Mouse (Mus musculus): ENCODE data around the gene Exph5. TPM values are rescaled to one million over a fixed set of nuclear protein-coding genes. Genes with fewer than 3 reads are reported as not detected.

The Exph5 gene
- total RNA-seq, 2 experiments from 2014 or later, result not detected

DNA sequence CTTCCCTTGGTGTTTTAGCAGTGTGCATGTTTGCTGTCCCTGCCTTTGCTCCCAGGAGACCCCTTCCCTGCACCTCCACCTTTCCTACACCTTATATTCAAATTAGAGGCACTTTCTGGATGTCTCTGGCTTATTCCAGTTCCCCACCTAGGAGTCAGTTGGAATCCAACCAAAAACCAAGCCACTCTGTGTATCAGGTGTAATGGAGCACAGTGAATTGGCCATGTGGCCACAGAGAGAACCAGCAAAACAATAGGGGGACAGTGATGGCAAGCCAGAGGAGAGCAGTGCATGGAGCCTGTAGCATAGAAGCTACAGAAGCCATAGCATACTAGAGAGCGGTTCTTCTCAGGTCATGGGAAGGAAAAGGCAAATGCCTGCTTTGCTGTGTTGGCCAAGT, 11.5 kb downstream of the Exph5 start:
- no peak for ATAC-seq (replicated peaks; ENCODE audit: low FRiP score, poor library complexity, severe bottlenecking)

DNA sequence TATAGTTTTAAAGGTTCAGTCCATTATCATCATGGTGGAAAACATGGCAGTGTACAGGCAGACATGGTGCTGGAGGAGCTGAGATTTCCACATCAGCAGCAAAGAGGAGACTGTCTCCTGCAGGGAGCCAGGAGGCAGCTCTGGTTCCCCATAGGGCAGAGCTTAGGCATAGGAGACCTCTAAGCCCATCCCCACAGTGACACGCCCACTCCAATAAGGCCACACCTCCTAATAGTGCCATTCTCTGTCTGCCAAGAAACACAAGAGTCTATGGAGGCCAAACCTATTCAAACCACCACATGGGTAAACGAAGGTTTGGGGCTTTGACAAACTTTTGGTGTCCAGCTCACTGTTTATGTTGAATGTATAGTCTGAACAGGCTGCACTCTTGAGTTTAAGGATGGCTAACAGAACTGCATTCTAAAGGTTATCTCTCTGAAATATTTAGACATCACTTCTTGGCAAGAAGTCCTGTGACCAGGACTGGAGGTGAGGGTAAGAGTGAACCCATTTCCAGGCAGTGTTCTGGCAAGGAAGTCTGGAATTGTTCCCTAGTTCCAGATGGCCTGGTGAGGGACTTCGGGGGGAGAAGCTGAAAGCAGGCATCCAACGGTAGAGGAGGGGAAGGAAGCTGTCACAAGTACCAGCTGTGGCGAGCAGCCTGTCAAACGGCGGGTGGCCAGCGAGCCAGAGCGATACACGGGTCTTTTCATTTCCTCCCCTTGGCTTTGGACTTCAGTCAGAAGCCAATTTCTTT, 19.6 kb downstream of the Exph5 start:
- ATAC-seq (replicated peaks; ENCODE audit: low FRiP score, poor library complexity, severe bottlenecking), result no peak

DNA sequence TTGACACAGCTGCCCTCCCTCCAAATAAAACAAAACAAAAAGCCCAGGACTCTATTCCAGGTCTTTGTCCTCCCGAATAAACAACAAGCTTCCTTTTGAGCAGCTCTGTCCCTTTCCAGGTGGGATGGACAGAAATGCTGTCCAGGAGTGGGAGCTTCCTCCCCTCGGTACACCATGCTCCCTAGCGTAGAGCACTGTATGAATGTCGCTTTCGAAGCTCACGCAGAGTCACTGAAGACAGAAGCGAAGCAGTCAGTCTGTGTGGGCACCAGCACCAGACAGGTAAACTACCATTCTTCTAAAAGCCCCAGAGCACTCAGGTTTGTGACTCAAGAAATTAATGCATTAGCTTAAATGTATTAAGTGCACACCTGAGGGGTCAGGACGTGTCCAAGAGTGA, 20.2 kb downstream of the Exph5 start:
- no peak for ATAC-seq (replicated peaks; ENCODE audit: low FRiP score, poor library complexity, severe bottlenecking)

DNA sequence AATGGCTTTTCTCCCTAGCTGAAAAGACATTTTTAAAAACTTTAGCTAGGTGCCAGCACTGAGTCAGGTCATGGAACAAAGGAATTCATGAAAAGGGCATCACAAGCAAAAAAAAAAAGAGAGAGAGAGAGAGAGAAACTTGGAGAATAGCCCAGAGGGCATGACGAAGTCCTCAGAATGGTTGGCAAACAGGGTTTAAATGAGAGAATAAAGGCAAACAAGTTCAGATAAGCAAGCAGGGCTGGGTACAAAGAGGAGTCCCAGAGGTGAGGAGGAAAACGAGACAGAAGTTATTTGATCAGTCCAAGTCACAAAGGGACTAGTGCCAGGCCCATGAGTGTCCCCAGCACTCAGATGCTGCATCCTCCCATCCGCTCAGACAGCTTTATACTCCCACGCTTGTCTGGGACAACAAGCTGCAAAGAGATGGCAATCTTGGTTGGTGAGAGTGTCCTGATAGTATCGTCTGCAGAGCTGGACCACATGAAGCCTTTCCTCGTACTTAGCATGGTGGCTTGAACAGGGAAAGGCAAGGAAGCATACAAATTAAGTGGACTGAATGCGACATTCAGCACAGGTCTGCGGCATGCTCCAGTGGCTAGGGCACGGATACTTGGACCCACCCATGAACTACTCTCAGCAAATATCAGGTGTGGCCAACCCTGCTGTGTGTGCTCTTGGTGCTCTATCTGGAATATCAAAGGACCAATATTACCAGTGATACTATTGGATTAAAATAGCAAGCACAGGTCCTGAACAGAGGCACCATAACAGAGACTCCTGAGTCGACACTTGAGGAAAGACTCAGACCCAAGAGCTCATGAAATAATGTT, 22.2 kb downstream of the Exph5 start:
- ATAC-seq (replicated peaks; ENCODE audit: low FRiP score, poor library complexity, severe bottlenecking), result no peak

DNA sequence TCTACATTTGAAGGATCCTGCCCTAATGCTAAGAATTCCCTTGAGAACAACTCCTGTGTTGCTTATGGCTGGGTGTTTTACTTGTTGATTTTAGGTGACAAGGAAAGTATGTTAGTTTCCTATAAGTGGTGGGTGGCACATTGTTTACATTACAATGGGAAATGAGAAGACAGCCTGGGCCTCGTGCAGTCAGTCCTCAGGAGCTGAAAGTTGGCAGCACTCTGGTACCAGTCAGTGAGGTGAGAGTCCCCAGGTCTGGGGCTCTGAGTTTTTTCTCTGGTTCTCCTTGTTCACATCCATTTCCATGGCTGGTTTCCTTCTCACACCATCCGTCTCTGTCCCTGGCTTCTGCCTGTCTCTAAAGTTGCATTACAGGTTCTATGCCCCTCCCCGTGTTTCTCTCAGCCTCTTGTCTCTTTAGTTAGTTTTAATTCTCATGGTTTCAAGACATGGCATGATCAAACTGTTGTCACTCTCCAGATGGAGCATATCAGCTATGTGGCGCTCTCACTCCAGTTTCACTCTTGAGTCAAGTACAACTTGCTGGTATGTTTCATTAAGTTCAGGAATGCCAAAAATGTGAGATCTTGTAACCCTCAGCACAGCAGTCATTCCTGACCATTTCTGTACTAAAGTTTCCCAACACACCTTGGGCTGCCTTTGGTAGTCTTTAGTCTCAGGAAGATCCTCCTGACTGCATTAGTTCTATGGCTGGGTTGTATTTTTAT, 24.1 kb downstream of the Exph5 start:
- ATAC-seq (replicated peaks; ENCODE audit: low FRiP score, poor library complexity, severe bottlenecking), result no peak

DNA sequence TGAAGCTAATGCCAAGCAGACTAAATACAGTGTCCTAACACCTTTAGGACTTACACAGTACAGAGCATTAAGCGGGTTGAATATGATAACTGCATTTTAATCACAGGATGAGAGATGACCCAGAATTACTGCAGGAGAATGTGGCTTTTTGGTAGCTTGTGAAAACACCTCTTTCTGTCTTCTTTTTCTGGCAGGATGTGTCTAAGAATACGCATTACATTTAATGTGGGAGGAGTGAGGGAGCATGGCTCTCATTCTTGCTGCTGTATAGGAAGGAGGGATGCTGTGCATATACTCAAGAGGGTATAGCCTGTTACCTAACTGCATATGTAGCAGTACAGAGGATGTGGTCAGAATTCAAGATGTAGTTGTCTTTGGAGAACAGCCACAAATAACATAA, 26.7 kb downstream of the Exph5 start:
- no peak for ATAC-seq (replicated peaks; ENCODE audit: low FRiP score, poor library complexity, severe bottlenecking)

DNA sequence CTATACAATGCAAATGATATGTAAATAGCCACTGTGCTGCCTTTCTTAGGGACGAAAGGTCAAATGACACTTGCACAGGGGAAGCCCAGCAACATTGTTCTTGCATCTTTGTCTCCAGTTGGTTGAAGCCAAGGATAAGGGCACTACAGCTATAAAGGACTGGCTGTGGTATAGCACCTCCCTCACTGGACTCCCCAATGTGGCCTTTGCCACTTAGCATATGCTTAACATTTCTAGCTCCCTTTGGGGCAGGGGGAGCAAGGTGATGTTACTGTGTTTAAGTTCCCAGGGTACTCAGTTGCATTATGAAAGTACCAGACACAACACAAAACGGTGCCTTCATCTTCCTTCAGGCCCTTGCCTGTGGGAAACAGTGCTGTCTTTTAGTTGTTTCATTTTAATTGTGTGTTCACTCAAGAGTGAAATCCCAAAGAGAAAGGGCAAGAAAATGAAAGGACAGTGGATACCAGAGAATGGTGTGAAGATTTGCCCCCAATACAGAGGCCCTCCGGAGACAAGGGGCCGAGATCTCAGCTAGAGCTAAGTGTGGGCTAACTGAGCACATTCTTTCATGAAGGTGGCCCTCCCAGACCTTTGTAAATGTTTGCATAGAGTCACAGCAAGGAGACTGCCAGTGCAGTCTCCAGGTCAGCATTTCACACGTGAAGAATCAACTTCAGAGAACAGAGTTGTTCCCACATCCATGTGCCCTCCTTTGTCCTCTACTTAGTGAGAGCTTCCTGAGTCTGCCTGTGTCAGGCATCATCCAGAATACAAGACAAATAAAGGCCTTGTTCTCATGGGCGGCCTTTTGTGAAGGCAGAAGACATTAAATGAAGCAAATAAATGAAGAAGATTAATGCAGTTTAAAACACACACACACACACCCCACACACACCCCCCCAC, 28.1 kb downstream of the Exph5 start:
- ATAC-seq (replicated peaks; ENCODE audit: low FRiP score, poor library complexity, severe bottlenecking), result no peak

DNA sequence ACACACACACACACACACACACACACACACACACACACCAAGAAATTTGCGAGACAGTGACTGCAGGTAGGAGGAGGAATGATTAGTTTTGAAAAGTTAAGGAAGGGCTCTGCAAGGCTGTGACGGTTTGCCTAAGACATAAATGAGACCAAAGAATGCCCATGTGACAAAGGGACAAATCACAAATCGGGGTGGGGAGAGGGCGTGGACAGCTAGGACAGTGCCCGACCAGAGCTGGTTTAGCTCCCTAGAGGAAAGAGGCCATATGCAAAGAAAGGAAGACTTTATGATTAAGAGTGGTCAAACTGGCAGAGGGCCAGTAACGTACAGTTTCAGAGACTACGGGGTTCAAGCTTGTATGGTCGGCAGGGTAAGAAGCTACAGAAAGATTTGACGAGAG, 28.8 kb downstream of the Exph5 start:
- ATAC-seq (replicated peaks; ENCODE audit: low FRiP score, poor library complexity, severe bottlenecking), result no peak

DNA sequence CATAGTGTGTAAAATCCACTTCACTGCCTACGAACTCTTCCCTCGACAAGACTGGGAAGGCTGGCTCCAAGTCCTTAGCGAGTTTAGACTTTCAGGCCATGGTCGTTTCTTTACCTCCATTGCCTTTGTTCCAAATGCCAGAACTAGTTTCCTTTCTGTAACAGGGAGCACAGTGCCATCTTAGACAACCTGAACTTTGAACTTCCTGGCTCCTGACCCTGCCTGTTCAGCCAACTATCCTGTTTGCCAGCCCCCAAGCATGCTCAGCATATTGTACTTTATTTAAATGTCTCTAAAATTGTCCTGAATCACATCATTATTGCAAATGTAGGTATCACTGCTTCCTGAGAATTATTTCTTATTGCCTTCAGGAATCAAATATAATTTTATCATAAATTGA, 32.0 kb downstream of the Exph5 start:
- no peak for ATAC-seq (replicated peaks; ENCODE audit: low FRiP score, poor library complexity, severe bottlenecking)

DNA sequence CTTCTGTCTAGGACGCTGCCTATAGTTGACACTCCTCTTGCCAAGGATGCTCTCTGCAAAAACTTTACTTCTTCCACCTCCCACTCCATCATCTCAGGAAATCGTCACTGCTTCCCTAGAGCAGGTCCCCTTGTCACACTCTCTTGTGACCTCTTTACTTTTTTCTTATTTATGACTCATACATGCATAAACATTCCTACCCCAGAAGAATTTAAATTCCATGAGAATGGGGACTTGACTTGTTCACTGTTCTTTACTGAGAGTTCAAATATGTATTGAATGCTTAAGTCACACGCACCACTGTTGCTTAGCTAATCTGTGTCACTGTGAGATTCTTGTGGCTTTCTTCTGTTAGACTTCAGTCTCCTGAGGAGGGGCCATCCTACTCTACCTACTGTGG, 33.7 kb downstream of the Exph5 start:
- no peak for ATAC-seq (replicated peaks; ENCODE audit: low FRiP score, poor library complexity, severe bottlenecking)

DNA sequence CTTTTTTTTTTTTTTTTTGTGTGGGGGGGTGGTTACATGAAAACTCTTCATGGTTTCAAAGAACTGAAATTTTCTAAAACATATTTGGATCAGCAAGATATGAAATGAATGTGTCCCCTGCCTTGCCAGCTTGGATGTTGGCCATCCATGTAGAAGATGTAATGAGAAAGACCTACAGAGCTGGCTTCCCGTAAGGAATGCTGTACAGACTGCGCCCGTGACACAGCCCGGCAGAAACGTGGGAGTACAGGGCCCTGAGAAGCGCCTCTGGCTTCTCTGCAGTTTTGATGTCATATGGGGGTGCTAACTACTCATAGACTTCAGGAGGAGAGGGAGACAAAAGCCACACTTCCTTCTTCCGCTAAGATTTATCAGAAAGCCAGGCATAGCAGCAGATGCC, 38.1 kb downstream of the Exph5 start:
- no peak for ATAC-seq (replicated peaks; ENCODE audit: low FRiP score, poor library complexity, severe bottlenecking)

DNA sequence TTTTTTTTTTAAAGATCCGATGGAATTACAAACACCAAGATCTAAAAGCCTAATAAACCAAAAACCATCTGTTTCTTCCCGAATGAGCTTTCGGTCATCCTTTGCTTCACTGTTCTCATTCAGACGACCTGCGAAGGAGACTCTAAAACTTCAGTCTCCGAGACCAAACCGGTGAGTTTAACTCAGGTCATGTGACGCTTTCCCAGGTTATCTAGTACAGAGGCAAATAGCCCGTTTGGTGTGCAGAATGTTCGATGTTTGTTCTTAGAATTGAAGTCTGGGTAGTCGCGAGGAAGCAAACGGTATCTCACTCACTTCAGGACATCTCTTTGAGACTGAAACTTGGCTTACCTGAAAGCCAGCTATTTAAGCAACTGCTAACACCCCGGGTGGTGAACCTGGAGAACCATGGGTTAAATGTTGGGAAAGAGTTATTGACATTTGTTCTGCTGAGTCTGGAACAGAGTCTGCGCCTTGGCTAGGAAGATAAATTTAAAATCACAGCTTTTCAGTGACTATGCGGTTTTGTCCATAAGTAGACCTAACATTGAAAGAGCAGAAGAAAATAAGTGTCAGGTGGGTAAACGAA, 39.0 kb downstream of the Exph5 start:
- no peak for ATAC-seq (replicated peaks; ENCODE audit: low FRiP score, poor library complexity, severe bottlenecking)

DNA sequence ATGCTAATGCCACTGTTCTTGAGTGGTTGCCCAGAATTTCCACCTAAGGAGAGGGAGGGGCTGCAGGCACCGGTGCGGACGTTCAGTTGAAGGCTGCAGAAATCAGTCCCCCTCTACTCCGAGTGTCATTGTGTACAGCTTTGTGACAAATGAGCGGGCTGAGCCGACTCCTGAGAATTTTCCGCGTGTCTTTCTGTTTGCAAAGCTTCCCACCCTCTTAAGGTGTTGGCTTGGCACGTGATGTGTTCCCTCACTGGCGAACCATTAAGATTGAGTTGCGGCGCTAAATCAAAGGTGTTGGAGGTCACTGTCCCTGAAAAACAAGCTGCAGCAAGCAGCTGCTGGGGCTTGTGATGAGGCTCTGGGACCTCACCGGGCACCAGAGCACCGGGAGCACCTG, 39.5 kb downstream of the Exph5 start:
- no peak for ATAC-seq (replicated peaks; ENCODE audit: low FRiP score, poor library complexity, severe bottlenecking)

DNA sequence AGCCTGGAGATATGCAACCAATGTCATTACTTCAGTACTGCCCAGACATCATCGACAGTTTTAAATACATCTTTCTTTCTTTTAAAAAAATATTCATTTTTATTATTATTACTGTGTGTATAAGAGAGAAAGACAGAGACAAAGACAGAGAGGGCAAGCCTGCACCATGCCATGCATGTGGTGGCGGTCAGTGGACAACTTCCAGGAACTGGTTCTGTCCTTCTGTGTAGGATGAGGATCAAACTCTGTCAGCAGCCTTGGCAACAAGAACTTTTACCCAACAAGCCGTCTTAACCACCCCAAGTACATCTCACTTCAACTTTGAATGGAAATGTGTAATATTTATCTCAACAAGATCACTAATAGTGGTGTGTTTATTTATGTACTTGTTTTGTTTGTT, 40.5 kb downstream of the Exph5 start:
- ATAC-seq (replicated peaks; ENCODE audit: low FRiP score, poor library complexity, severe bottlenecking), result no peak

DNA sequence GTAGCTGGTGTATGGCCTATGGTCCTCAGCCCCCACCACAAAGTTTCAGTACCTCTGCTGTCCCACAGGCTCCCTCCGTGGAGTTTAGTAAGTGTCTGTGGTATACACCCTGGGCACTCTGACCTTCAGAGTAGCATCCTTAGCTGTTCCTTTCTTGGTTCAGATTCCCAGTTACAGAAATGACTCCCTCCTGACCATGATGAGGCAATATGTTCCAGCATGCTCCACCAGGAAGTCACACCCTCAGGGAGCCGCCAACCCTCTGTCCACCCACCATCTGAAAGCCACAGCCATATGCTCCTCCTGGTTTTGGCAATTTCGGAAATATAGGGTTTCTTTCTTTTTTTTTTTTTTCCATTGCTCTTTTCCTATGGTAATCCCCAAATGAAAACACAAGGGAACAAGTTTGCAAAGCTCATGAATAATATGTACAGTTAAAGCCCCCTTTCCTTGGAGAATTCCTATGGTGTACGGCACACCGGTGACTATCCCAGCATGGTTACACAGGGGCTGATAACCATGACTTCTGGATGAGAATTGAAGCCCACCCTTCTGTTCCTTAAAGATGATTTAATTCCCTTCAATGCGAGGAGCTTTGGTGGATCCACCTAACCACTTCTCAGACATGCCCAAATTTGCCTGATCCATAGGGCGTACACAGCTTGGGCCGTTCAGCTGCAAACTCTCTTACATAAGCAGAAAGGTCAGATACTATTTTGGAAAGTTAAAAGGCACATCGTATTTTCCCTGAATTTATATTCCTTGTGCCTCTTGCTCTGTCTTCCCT, 43.4 kb downstream of the Exph5 start:
- no peak for ATAC-seq (replicated peaks; ENCODE audit: low FRiP score, poor library complexity, severe bottlenecking)

DNA sequence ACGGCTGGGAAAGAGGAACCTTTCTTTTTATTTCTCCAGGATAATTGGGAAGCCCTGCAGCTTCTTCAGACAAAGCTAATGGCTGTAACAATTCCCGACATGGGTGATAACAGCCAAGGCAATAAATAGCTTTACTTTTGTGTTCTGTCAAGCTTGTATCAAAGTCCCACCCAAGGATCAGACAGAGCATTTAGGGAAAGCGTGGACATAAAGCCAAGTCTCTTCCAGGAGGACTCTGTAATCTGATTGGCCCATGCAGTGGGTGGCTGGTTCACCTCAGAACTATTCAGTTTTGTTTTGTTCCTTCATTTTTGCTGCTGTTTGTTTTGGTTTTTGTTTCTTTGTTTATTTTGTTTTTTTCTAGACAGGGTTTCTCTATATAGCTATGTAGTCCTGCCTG, 44.3 kb downstream of the Exph5 start:
- no peak for ATAC-seq (replicated peaks; ENCODE audit: low FRiP score, poor library complexity, severe bottlenecking)

DNA sequence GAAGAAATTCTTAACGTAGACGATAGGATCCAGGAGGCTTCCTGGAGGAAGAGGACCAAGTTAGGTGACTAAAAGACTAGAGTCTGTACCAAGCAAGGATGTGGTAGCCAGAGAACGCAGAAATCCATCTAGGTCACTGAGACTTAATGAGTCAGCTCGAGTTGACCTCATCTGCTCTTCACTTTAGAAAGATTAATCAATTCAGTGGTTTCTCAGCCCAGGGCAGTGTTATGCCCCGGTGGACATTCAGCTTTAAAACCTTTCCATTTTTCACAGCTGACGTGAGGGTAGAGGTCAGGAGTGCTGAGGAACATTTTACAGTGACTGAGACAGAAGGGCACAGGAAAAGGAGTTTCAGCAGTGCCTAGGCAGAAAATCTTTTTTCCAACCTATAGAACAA, 44.9 kb downstream of the Exph5 start:
- no peak for ATAC-seq (replicated peaks; ENCODE audit: low FRiP score, poor library complexity, severe bottlenecking)

DNA sequence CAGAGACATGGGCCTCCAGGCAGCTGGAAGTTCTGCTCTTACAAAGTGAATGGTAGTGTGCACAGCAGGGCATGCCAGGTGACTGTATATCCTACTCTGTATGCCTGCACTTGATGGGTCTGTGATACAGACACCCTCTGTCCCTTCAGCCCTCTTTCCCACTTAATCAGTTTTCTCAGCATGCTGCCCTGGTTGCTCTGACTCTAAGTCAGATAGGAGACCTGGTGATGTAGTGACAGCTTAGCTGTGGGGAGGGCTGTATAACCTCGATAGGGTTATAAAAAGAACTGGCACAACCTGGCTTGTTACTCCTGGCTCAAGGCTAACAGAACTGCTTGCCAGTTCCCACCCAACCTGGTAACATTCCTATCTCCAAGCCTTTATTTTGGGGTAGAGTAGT, 47.7 kb downstream of the Exph5 start:
- ATAC-seq (replicated peaks; ENCODE audit: low FRiP score, poor library complexity, severe bottlenecking), result no peak

DNA sequence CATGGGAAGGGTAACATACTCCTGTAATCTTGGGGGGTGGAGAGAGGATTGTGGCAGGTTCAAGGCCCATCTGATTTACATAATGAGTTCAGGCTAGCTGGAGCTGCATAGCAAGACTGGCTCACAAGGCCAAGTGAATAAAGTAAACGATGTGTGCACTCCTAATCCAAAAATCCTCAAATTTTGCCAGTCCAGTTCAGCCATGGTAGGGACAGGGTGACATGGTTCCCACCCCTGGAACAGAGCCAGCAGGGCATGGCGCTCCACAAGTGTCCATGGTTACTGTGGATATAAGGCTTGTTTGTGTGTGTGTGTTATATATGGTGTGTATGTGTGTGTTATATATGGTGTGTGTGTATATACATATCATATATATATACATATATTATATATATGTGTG, 48.9 kb downstream of the Exph5 start:
- no peak for ATAC-seq (replicated peaks; ENCODE audit: low FRiP score, poor library complexity, severe bottlenecking)

Measured in erythroid progenitor cell, adult 5-6 weeks (primary cell).